ENCODE assay signal across 20 mouse cellular contexts in the genomic region with DNA sequence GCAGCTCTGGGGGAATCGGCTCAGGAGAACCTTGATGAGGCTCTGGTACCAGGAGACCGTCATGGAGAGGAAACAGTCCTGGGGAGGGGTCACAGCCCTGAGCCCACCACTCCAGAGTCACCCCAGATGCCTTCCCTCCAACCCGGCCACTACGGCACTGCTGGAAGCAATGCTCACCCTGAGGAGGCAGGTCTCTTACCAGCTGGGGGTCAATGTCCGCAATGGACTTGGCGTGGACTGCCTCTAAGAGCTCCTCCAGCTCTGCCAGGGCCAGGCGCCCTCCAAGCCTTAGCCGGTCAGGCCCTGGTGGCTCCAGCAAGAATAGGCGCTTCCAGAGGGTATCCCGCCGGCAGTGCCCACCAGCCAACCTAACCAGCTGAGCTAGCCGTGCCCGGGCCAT. TPM values are rescaled to one million over a fixed set of nuclear protein-coding genes. Genes with fewer than 3 reads are reported as not detected.
DNase-seq lines count a peak whose midpoint lies in the region; ATAC-seq and TF ChIP-seq lines count a peak whose summit lies in the region.
"Had no signal": no experiment of that assay in that cellular context is flagged by ENCODE, and none has a peak within 500 bp of the region (broad histone marks: within the 10 kb centered on the region; RNA-seq: fewer than 3 reads in every experiment).

No protein-coding gene starts in this region.

- H3K9me3 ChIP-seq in kidney, embryonic 15.5 days (replicated peaks) = no peaks in the 10 kb centered on the region
- H3K9me3 ChIP-seq in midbrain, embryonic 11.5 days (ENCODE audit: control insufficient read depth, low read length) = no peaks in the 10 kb centered on the region
- no peaks in the 10 kb centered on the region for H3K9me3 ChIP-seq in midbrain, postnatal 0 days (ENCODE audit: low read length)
- H3K9me3 ChIP-seq: embryonic facial prominence, embryonic 15.5 days; forebrain, embryonic 15.5 days; heart, embryonic 10.5 days; hindbrain, embryonic 13.5 days had no signal

- H3K27ac ChIP-seq in kidney, embryonic 15.5 days = no peak overlapping the region
- no peak overlapping the region for H3K27ac ChIP-seq in midbrain, embryonic 11.5 days (ENCODE audit: low read depth, low read length)
- H3K27ac ChIP-seq in midbrain, postnatal 0 days (ENCODE audit: low read depth, low read length) = no peak overlapping the region
- no peak overlapping the region for H3K27ac ChIP-seq in thymus, adult 2 months (ENCODE audit: control insufficient read depth, insufficient read depth, low read length)
- H3K27ac ChIP-seq: embryonic facial prominence, embryonic 15.5 days; forebrain, embryonic 15.5 days; heart, embryonic 10.5 days; hindbrain, embryonic 13.5 days had no signal

- H3K4me1 ChIP-seq in kidney, embryonic 15.5 days = peaks cover 9% of the 10 kb centered on the region
- H3K4me1 ChIP-seq in midbrain, embryonic 11.5 days (ENCODE audit: control insufficient read depth, insufficient read depth, low read length) = peaks cover 7% of the 10 kb centered on the region
- H3K4me1 ChIP-seq in midbrain, postnatal 0 days (ENCODE audit: insufficient read depth, low read length) = no peaks in the 10 kb centered on the region
- H3K4me1 ChIP-seq in thymus, adult 2 months (replicated peaks; ENCODE audit: control insufficient read depth, insufficient read depth, low read length) = peaks cover 6% of the 10 kb centered on the region

- no peak for TF ChIP-seq CTCF in midbrain, postnatal 0 days (IDR thresholded peaks at IDR 0.05)
- TF ChIP-seq CTCF in thymus, adult 2 months (IDR thresholded peaks at IDR 0.05; ENCODE audit: borderline replicate concordance, control insufficient read depth, extremely low read depth, insufficient read depth, low read length, poor library complexity) = no peak

- 97% methylated on average over 13 of the region's 13 CpGs for WGBS in kidney, embryonic 15.5 days
- 96% methylated on average over 13 of the region's 13 CpGs for WGBS in midbrain, embryonic 11.5 days
- WGBS in midbrain, postnatal 0 days = 94% methylated on average over 13 of the region's 13 CpGs
- WGBS in thymus, adult 2 months = 98% methylated on average over 13 of the region's 13 CpGs

- H3K27me3 ChIP-seq in kidney, embryonic 15.5 days = no peaks in the 10 kb centered on the region
- H3K27me3 ChIP-seq in midbrain, embryonic 11.5 days (ENCODE audit: control insufficient read depth, insufficient read depth, low read length) = no peaks in the 10 kb centered on the region
- H3K27me3 ChIP-seq in midbrain, postnatal 0 days (ENCODE audit: insufficient read depth, low read length) = no peaks in the 10 kb centered on the region
- H3K27me3 ChIP-seq in thymus, adult 2 months (ENCODE audit: control insufficient read depth, insufficient read depth, low read length) = no peaks in the 10 kb centered on the region
- H3K27me3 ChIP-seq: CH12.LX; embryonic facial prominence, embryonic 15.5 days; forebrain, embryonic 15.5 days; hindbrain, embryonic 13.5 days; Patski had no signal

- no peak overlapping the region for H3K4me3 ChIP-seq in kidney, embryonic 15.5 days (replicated peaks)
- no peak overlapping the region for H3K4me3 ChIP-seq in midbrain, embryonic 11.5 days (ENCODE audit: low read depth, low read length)
- H3K4me3 ChIP-seq in midbrain, postnatal 0 days (ENCODE audit: low read depth, low read length) = no peak overlapping the region
- no peak overlapping the region for H3K4me3 ChIP-seq in thymus, adult 2 months (ENCODE audit: control insufficient read depth, insufficient read depth, low read length)
- H3K4me3 ChIP-seq: embryonic facial prominence, embryonic 15.5 days; forebrain, embryonic 15.5 days; heart, embryonic 10.5 days; hindbrain, embryonic 13.5 days had no signal

- no peak for ATAC-seq in kidney, embryonic 15.5 days (replicated peaks; ENCODE audit: low FRiP score)
- ATAC-seq in midbrain, embryonic 11.5 days (ENCODE audit: low FRiP score) = no peak
- ATAC-seq in midbrain, postnatal 0 days (ENCODE audit: low FRiP score) = no peak
- ATAC-seq: activated CD4-positive, CD25-positive, alpha-beta regulatory T cell, adult 4 months; forebrain, embryonic 15.5 days; Patski had no signal

- no peak overlapping the region for H3K9ac ChIP-seq in kidney, embryonic 15.5 days
- no peak overlapping the region for H3K9ac ChIP-seq in midbrain, embryonic 11.5 days (ENCODE audit: low read length)
- H3K9ac ChIP-seq in midbrain, postnatal 0 days (replicated peaks; ENCODE audit: low read length, poor library complexity, severe bottlenecking) = no peak overlapping the region
- H3K9ac ChIP-seq: embryonic facial prominence, embryonic 15.5 days; forebrain, embryonic 15.5 days; hindbrain, embryonic 13.5 days had no signal

- peak; percentile 82 for DNase-seq in kidney, adult 11 months
- DNase-seq in midbrain, embryonic 11.5 days (ENCODE audit: low spot score, missing footprints) = peak; percentile 70
- DNase-seq in midbrain, postnatal 0 days (ENCODE audit: low spot score) = no peak
- peak; percentile 64 for DNase-seq in kidney, postnatal 14 days
- no peak for DNase-seq in adrenal gland, adult 8-10 months
- no peak for DNase-seq in thymus, adult 2 months
- DNase-seq: adrenal gland, postnatal 25 days; cerebellum, adult 18-20 months; cerebellum, postnatal 10 days; gastrocnemius, postnatal 36 days; heart, adult 18-20 months; heart, postnatal 14 days had no signal

- TF ChIP-seq POLR2A in thymus, adult 2 months (IDR thresholded peaks at IDR 0.05; ENCODE audit: control insufficient read depth, extremely low read depth, insufficient read depth, low read length, poor library complexity) = no peak

- peaks cover 77% of the 10 kb centered on the region for H3K36me3 ChIP-seq in kidney, embryonic 15.5 days
- peaks cover 12% of the 10 kb centered on the region for H3K36me3 ChIP-seq in midbrain, embryonic 11.5 days (ENCODE audit: control insufficient read depth, insufficient read depth, low read length)
- peaks cover 68% of the 10 kb centered on the region for H3K36me3 ChIP-seq in midbrain, postnatal 0 days (ENCODE audit: insufficient read depth, low read length)
- H3K36me3 ChIP-seq in thymus, adult 2 months (ENCODE audit: control insufficient read depth, insufficient read depth, low read length) = peaks cover 15% of the 10 kb centered on the region

- no peak overlapping the region for H3K4me2 ChIP-seq in kidney, embryonic 15.5 days
- no peak overlapping the region for H3K4me2 ChIP-seq in midbrain, embryonic 11.5 days
- no peak overlapping the region for H3K4me2 ChIP-seq in midbrain, postnatal 0 days (ENCODE audit: low read depth, low read length, poor library complexity, severe bottlenecking)
- H3K4me2 ChIP-seq: embryonic facial prominence, embryonic 15.5 days; forebrain, embryonic 15.5 days; hindbrain, embryonic 13.5 days had no signal

RNA-seq across cellular contexts. Expression of a gene that starts 44.4 kb away (rescaled TPM):
- polyA plus RNA-seq in kidney, embryonic 15.5 days (2015; fragmentation: Nextera tagmentation; extraction: Ambion mirVana) = 7.0 and 8.5 TPM in 2 replicates
- polyA plus RNA-seq in midbrain, embryonic 11.5 days (2014; fragmentation: Nextera tagmentation; extraction: Ambion mirVana) = 7.8 and 8.2 TPM in 2 replicates
- total RNA-seq in midbrain, postnatal 0 days (2014; rRNA removed) = 18.8 and 29.0 TPM in 2 replicates
- 3.2 and 4.6 TPM in 2 replicates for polyA plus RNA-seq in midbrain, postnatal 0 days (2015; fragmentation: Nextera tagmentation; extraction: Ambion mirVana)
- total RNA-seq in adrenal gland, adult 8-10 months (2022) = 10 to 100 TPM; 22.4 to 45.1 (median 31.7) TPM
- polyA plus RNA-seq in thymus, adult 2 months (2012; rRNA removed) = 90.6 and 96.7 TPM in 2 replicates

RNA-seq across cellular contexts. Expression of a gene that starts 44.5 kb away (rescaled TPM):
- 100 and 101 TPM in 2 replicates for polyA plus RNA-seq in kidney, embryonic 15.5 days (2015; fragmentation: Nextera tagmentation; extraction: Ambion mirVana)
- 166 and 176 TPM in 2 replicates for polyA plus RNA-seq in midbrain, embryonic 11.5 days (2014; fragmentation: Nextera tagmentation; extraction: Ambion mirVana)
- total RNA-seq in midbrain, postnatal 0 days (2014; rRNA removed) = 48.0 and 54.8 TPM in 2 replicates
- 90.1 and 95.7 TPM in 2 replicates for polyA plus RNA-seq in midbrain, postnatal 0 days (2015; fragmentation: Nextera tagmentation; extraction: Ambion mirVana)
- total RNA-seq in adrenal gland, adult 8-10 months (2022) = 10 to 100 TPM; 61.3 to 67.6 (median 66.8) TPM
- polyA plus RNA-seq in thymus, adult 2 months (2012; rRNA removed) = 40.1 and 40.8 TPM in 2 replicates

Comparison
In these comparisons a context has a peak if more than half of its experiments do, and no peak if none do; other contexts are left out.
1. DNase-seq: peak in kidney, adult 11 months (single experiment), midbrain, embryonic 11.5 days (single experiment) and kidney, postnatal 14 days (single experiment); none in midbrain, postnatal 0 days (single experiment), adrenal gland, adult 8-10 months (single experiment) and thymus, adult 2 months (single experiment).